Mouse (Mus musculus) heart, postnatal 0 days (tissue): Measurements from ENCODE around the gene Dcaf11.

Experiments used
- CTCF ChIP-seq: IDR thresholded peaks from 2 replicates; pipeline ENCODE4 v1.5.1; 2016; ENCODE audit warnings: antibody characterized with exemption, control low read depth, low read depth
- EP300 ChIP-seq: IDR thresholded peaks from 2 replicates; pipeline ENCODE4 v1.6.1; 2016; ENCODE audit warnings: antibody characterized with exemption, low read depth

DNA sequence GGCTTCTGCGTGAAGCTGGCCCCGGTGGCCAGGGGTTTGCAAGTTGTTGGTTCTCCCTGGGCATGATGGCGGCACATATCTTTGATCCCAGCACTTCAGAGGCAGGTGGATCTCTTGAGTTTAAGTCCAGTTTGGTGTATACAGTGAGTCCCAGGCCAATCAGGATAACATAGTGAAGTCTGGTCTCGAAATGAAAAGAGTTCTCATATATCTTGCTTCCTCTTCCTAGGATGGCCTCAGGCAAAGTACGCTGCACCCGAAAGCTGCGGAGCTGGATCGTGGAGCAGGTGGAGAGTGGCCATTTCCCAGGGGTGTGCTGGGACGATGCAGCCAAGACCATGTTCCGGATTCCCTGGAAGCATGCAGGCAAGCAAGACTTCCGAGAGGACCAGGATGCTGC, 45.0 kb downstream of the Dcaf11 start:
- TF ChIP-seq CTCF: no peak
- no peak for TF ChIP-seq EP300
